Mouse (Mus musculus) intestine, postnatal 0 days (tissue): ENCODE measurements around the gene Olfr123. TPM values are rescaled to one million over a fixed set of nuclear protein-coding genes. Genes with fewer than 3 reads are reported as not detected.

Experiments
- ATAC-seq: fragments of 200-750 bp; cut with Nextera tagmentation; 2 replicates; pipeline ENCODE4 v1.8.0; 2017; ENCODE audit warnings: mild to moderate bottlenecking, moderate TSS enrichment, moderate library complexity
- H3K27ac ChIP-seq: fragments of 300-500 bp; sonication (generic); 2 replicates; pipeline ENCODE4 v1.5.1; 2014; ENCODE audit warnings: mild to moderate bottlenecking, low read depth, low read length, moderate library complexity
- H3K27me3 ChIP-seq: fragments of 300-500 bp; sonication (generic); replicated peaks from 2 replicates; pipeline ENCODE4 v1.6.1; 2014; ENCODE audit warnings: low read length, mixed read lengths; ENCODE audit not compliant: control insufficient read depth, insufficient read depth
- H3K36me3 ChIP-seq: fragments of 300-500 bp; sonication (generic); 2 replicates; pipeline ENCODE4 v1.6.1; 2014; ENCODE audit warnings: mild to moderate bottlenecking, moderate library complexity; ENCODE audit not compliant: control insufficient read depth, insufficient read depth
- H3K4me1 ChIP-seq: fragments of 300-500 bp; sonication (generic); replicated peaks from 2 replicates; pipeline ENCODE4 v1.6.1; 2014; ENCODE audit warnings: antibody characterized with exemption, low read length, mixed read lengths; ENCODE audit not compliant: control insufficient read depth, insufficient read depth
- H3K4me2 ChIP-seq: fragments of 300-500 bp; sonication (generic); replicated peaks from 2 replicates; pipeline ENCODE4 v1.6.1; 2014; ENCODE audit warnings: low read depth, mild to moderate bottlenecking, moderate library complexity
- H3K4me3 ChIP-seq: fragments of 300-500 bp; sonication (generic); 2 replicates; pipeline ENCODE4 v1.5.1; 2014; ENCODE audit warnings: low read depth, low read length
- H3K9ac ChIP-seq: fragments of 300-500 bp; sonication (generic); 2 replicates; pipeline ENCODE4 v1.6.1; 2014; ENCODE audit warnings: mild to moderate bottlenecking, low read depth, low read length
- H3K9me3 ChIP-seq: fragments of 300-500 bp; sonication (generic); 2 replicates; pipeline ENCODE4 v1.6.1; 2016; ENCODE audit warnings: mixed run types; ENCODE audit not compliant: control insufficient read depth
- CTCF ChIP-seq: sonication (generic); IDR thresholded peaks from 2 replicates; pipeline ENCODE4 v1.5.1; 2016; ENCODE audit warnings: low read depth, mild to moderate bottlenecking, control low read depth, antibody characterized with exemption, moderate library complexity
- WGBS: fragments of 180-500 bp; shearing (Covaris S2); extraction: QIAGEN DNeasy Blood & Tissue Kit; methylation state at CpG from one replicate; pipeline ENCODE4 v1.1.7; 2014; 5-methylcytosine and 5-hydroxymethylcytosine counted together
- polyA plus RNA-seq: library from polyadenylated mRNA; unstranded; fragments of >200 nt; fragmentation: Nextera tagmentation; extraction: Ambion mirVana; gene quantifications from 2 replicates; pipeline ENCODE4 v1.2.1, GENCODE M21; 2015

Gene Olfr123
- polyA plus RNA-seq, result not detected in 2 replicates

DNA sequence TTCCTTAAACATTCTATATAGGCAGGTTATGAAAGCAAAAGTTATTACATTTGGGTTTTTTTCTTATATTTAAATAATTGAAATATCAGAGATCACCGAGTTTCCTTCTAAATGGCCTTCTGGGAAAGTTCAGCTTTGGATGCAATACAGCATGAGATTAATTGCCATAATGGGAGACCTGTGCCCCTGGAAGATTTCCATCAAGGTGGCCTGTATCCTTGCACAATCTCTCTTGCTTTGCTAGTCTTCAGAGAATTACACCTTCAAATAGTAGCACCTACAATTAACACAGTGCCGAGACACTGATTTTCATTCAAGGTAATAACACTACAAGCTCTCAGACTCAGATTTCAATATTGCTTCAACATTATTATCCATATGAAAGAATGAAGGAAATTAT lies at the start of gene Olfr123:
Olfr123 (plus strand) TSS at position 301 of the 400 bp plus-strand sequence.
- Histone ChIP-seq H3K36me3 (no peaks in the 10 kb centered on the region), H3K27me3 (no peaks in the 10 kb centered on the region), H3K27ac (no peak within 1 kb of the TSS), H3K4me2 (no peak within 1 kb of the TSS), H3K9ac (no peak within 1 kb of the TSS), H3K4me1 (no peaks in the 10 kb centered on the region), H3K9me3 (no peaks in the 10 kb centered on the region), H3K4me3 (no peak within 1 kb of the TSS)
- WGBS, result 85% methylated on average over 2 of the region's 2 CpGs
- ATAC-seq, result no peak
- no peak for TF ChIP-seq CTCF

DNA sequence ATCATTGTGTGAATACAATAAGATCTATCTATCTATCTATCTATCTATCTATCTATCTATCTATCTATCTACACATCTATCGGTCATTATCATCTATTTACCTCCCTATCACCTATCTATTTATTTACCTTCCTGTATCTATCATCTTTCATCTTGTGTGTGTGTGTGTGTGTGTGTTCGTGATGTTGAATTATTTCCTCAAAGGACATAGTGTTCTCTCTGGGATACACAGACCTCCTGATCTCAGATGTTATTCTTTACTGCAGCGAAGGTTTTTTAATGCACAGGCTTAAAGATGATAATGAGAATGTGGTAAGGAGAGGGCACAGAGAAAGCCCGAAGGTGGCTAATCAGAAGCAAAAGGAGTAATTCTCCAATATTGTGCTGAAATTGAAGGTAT lies 25.0 kb upstream of the Olfr123 start, which contains the start of gene Olfr122:
Olfr122 (plus strand) TSS at position 301 of the 400 bp plus-strand sequence.
- Histone ChIP-seq H3K27me3 (no peaks in the 10 kb centered on the region), H3K4me1 (no peaks in the 10 kb centered on the region), H3K36me3 (no peaks in the 10 kb centered on the region), H3K27ac (no peak within 1 kb of the TSS), H3K4me3 (no peak within 1 kb of the TSS), H3K9ac (no peak within 1 kb of the TSS), H3K9me3 (no peaks in the 10 kb centered on the region), H3K4me2 (no peak within 1 kb of the TSS)
- no peak for TF ChIP-seq CTCF
- 81% methylated on average over 4 of the region's 4 CpGs for WGBS
- no peak for ATAC-seq

DNA sequence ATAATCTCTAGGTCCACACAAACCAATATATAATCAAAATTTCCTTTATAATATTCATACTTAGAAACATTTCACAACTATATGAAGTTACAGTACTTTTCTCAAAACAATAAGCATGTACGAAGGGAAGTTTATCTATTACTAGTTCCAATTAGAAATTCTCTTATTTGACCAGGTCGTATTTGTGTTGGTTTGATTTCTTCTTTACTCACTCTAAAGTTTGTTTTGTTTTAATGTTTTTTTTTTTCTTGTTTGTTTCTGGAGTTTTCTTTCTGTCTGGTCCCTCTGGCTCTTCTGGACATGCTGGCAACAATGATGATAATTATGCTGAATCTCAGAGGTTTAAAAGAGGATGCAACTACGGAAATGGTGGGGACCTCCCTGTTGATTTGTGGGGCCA lies 6.3 kb downstream of the Olfr123 start, which contains the start of gene Olfr124:
Olfr124 (plus strand) TSS at position 301 of the 400 bp plus-strand sequence.
- no peak for TF ChIP-seq CTCF
- Histone ChIP-seq H3K36me3 (no peaks in the 10 kb centered on the region), H3K27me3 (no peaks in the 10 kb centered on the region), H3K9ac (no peak within 1 kb of the TSS), H3K4me3 (no peak within 1 kb of the TSS), H3K4me2 (no peak within 1 kb of the TSS), H3K9me3 (no peaks in the 10 kb centered on the region), H3K27ac (no peak within 1 kb of the TSS), H3K4me1 (no peaks in the 10 kb centered on the region)
- no peak for ATAC-seq
- WGBS, result 84% methylated on average over 3 of the region's 3 CpGs

DNA sequence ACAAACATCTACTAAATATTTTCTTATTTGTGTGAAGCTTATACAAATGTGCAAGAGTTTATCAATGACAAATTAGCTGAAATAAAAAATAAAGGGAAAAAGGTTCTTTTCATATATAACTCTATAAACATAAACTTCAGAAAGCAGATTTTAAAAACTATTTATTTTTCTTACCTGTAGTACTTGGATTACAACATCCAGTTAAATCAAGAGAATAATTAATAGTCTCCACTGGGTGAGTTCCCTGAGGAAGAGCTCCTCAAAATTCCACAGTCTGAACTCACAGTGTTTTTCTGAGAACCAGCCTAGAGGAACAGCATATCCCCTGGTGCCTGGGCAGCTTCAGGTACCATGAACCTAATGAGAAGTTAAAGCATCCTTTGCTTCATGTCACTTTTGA lies 39.3 kb downstream of the Olfr123 start, which contains the start of gene Olfr125:
Olfr125 (plus strand) TSS at position 301 of the 400 bp plus-strand sequence.
- H3K4me2 ChIP-seq, result no peak within 1 kb of the TSS
- H3K27me3 ChIP-seq, result no peaks in the 10 kb centered on the region
- no peaks in the 10 kb centered on the region for H3K4me1 ChIP-seq
- H3K36me3 ChIP-seq, result no peaks in the 10 kb centered on the region
- H3K9me3 ChIP-seq, result no peaks in the 10 kb centered on the region
- no peak within 1 kb of the TSS for H3K4me3 ChIP-seq
- H3K27ac ChIP-seq, result no peak within 1 kb of the TSS
- H3K9ac ChIP-seq, result no peak within 1 kb of the TSS
- TF ChIP-seq CTCF, result no peak
- no peak for ATAC-seq

DNA sequence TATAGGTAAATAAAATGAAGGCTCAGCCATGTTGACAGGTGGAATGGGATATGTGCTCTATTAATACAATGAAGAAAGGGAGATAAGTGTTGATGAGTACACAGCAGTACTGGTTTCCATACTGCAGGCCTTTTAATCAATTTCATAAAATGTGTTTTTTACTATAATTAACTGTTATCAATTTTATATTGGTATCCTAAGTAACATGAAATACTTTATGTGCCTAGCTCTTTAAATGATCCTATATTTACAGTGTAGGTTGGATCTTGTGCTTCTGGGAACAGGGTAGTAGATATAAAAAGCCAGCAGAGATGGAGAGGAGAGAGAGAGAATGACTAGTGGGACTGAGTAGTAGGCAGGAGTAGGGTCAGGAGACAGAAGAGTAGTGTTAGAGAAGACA lies 53.9 kb downstream of the Olfr123 start, which contains the start of gene Olfr126:
Olfr126 (plus strand) TSS at position 301 of the 400 bp plus-strand sequence.
- Histone ChIP-seq H3K4me2 (no peak within 1 kb of the TSS), H3K4me3 (no peak within 1 kb of the TSS), H3K4me1 (no peaks in the 10 kb centered on the region), H3K9ac (no peak within 1 kb of the TSS), H3K27me3 (no peaks in the 10 kb centered on the region), H3K9me3 (no peaks in the 10 kb centered on the region), H3K36me3 (no peaks in the 10 kb centered on the region), H3K27ac (no peak within 1 kb of the TSS)
- no peak for TF ChIP-seq CTCF
- ATAC-seq, result no peak

Other genes starting within 250 kb of the Olfr123 start
- gene Olfr112, start 224.1 kb upstream of the Olfr123 start, polyA plus RNA-seq, result not detected in 2 replicates
- not detected in 2 replicates for gene Olfr113, start 215.9 kb upstream of the Olfr123 start, polyA plus RNA-seq
- not detected in 2 replicates for gene Olfr114, start 200.8 kb upstream of the Olfr123 start, polyA plus RNA-seq
- not detected in 2 replicates for gene Olfr115, start 166.4 kb upstream of the Olfr123 start, polyA plus RNA-seq
- not detected in 2 replicates for gene Olfr116, start 166.3 kb upstream of the Olfr123 start, polyA plus RNA-seq
- not detected in 2 replicates for gene Olfr117, start 129.7 kb upstream of the Olfr123 start, polyA plus RNA-seq
- not detected in 2 replicates for gene Olfr118, start 126.5 kb upstream of the Olfr123 start, polyA plus RNA-seq
- gene Olfr119, start 97.0 kb upstream of the Olfr123 start, polyA plus RNA-seq, result not detected in 2 replicates
- not detected in 2 replicates for gene Olfr120, start 71.7 kb upstream of the Olfr123 start, polyA plus RNA-seq
- gene Olfr121, start 44.7 kb upstream of the Olfr123 start, polyA plus RNA-seq, result not detected in 2 replicates
- gene Olfr122, start 24.9 kb upstream of the Olfr123 start, polyA plus RNA-seq, result not detected in 2 replicates
- not detected in 2 replicates for gene Olfr124, start 6.4 kb downstream of the Olfr123 start, polyA plus RNA-seq
- not detected in 2 replicates for gene Olfr125, start 39.4 kb downstream of the Olfr123 start, polyA plus RNA-seq
- gene Olfr126, start 54.0 kb downstream of the Olfr123 start, polyA plus RNA-seq, result not detected in 2 replicates
- gene Olfr127, start 106.9 kb downstream of the Olfr123 start, polyA plus RNA-seq, result not detected in 2 replicates
- gene Olfr128, start 127.0 kb downstream of the Olfr123 start, polyA plus RNA-seq, result not detected in 2 replicates
- not detected in 2 replicates for gene Olfr761, start 159.6 kb downstream of the Olfr123 start, polyA plus RNA-seq